Mouse (Mus musculus) embryo, embryonic 11.5 days (tissue): ENCODE measurements around the gene Rgs6.

Experiments
- DNase-seq: peaks from one replicate; pipeline ENCODE4 v3.0.0-alpha.2; 2012; ENCODE audit warnings: low read depth, low spot score

The Rgs6 gene

GRCm38 (mm10) chr12:83178770-83179169 is 590.7 kb downstream of the Rgs6 start:
- DNase-seq: no peak

DNA sequence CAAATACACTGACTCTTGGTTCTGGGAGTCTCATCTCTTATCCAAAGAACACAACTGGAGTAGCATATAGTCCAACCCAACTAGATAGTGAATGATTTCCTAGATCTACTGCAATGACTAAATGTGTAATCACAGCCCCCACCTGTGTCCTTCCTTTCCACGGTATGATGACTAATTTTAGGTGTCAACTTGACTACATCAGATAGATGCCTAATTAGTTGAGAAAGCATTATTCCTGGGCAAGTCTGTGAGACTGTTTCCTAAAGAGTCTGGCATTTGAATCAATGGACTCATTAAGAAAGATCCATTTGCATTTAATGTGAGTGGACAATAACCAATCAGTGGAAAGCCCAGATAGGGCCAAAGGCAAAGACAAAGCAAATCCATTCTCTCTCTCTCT is 591.8 kb downstream of the Rgs6 start:
- no peak for DNase-seq

DNA sequence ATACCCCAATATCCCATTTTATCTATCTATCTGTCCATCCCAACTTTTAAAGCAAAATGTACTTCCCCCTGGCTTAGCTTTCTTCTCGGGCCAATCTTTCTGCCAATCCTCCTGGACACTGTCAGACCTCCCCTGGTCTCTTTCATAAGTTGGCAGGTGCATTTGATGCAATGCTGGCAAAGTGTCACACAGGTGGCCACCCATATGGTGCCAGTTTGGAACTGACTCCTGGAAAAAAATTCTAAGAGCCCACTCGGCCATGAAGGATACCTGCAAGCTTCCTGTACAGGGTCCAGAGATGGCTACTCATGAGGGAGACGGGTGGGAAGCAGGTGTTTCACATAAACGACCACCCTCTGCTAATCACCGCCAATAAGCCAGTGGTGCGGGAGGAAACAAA is 592.5 kb downstream of the Rgs6 start:
- DNase-seq: no peak

DNA sequence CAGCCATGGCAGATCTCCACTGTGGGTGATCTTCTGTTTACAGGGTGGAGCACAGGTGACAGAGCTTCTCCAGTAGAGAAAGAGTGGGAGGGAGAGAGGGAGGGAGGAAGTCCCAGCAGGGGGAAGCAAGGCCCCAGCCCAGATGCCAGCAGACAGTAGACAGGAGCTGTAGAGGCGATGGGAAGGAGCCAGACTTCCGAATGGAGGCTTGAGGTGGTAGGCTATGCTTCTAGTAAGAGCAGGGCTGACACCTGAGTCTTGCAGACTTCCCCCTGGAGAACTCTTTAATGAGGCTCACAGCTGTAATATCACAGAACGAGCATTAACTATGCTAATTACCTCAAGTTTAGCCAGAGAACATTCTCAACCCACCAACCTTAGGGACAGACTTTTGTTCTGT is 613.6 kb downstream of the Rgs6 start:
- DNase-seq: no peak

GRCm38 (mm10) chr12:83204361-83204760 is 616.3 kb downstream of the Rgs6 start:
- DNase-seq: no peak

DNA sequence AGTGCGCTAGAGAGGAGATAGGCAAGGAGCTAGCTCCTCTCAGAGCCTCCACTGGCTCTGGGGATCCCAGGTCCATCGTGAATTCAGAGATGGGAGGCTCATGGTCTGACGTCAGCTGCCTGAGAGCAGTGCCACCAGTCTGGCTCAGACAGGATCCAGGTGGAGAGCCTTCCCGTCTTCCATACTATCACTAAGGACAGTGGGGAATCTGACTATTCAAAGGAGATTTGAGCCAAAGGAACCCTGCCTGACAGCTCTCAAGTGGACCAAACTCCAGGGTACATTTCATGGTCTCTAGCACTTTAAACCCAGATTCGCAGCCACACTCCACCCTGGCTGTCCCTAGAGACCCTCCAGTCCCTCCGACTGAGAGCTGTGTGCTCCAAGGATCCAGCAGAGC is 618.8 kb downstream of the Rgs6 start:
- DNase-seq: no peak

DNA sequence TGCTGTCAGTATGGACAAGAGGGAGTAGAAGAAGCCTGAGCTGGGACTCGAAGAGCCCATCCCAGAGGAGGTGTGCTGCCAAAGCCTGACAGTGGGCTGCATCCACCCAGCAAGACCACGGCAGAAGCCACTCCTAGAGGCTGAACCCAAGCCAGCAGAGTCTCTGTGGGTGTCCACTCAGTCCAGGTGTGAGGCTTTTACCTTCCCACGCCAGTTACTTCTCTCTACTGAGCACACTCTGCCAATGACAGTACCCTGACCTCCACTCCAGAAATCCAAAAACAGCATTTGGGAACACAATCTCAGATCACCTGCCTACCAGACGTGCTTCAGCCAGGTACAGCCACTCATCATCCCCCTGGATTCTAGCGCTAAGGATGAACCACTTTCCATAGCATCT is 619.4 kb downstream of the Rgs6 start:
- no peak for DNase-seq

DNA sequence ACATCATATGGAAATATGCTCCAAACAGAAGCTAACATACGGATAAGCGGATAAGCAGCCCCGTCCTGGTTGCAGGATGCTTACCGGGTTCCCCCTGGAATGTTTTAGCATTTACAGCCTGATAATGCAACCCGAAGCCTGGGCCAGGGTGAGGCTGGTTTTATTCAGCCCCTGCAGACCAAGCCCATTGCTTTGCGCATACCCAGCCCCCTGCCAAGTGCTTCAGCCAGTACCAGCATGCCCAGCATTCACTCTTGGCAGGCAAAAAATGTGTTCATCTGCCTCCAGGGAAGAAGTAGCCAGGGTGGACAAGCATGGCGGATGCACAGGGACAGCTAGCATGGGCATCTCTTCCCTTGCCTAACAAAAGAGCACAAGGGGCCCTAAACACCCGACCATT is 619.9 kb downstream of the Rgs6 start:
- no peak for DNase-seq

- DNase-seq: no peak
Observed at GRCm38 (mm10) chr12:83208841-83209240, 620.7 kb downstream of the Rgs6 start.

GRCm38 (mm10) chr12:83209461-83209860 is 621.4 kb downstream of the Rgs6 start:
- no peak for DNase-seq

- no peak for DNase-seq
Observed at GRCm38 (mm10) chr12:83210294-83210693, 622.2 kb downstream of the Rgs6 start.

- no peak for DNase-seq
Observed at GRCm38 (mm10) chr12:83210735-83211134, 622.6 kb downstream of the Rgs6 start.

DNA sequence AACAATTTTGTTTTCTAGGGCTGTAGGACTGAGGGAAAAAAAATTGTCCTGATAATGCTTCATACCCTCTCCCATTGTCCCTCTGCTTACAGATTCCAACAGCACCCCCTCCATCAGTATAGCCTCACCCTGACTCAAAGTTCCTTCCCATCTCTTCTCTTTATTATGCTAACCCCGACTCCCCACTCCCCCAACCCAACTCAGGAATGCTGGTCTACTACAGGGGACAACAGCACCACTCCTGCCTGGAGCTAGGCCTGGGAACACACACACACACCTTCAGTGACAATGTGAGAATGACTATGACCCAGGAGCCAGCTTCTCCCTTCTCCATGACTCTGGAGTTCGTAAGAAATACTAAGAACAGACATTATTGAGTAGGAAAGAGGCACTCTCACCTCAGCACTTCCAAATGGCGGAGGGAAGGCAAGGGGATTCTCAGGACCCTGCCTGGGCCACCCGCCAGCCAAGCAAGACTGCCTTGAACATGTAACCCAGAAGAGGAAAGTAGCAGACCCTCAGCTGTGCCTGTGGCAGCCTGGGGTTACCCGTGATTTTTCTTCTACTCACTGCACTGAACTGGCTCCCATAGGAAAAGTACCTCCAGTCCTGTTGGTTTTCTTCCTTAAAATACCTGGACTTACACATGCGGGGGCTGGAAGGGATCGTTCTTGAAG is 623.2 kb downstream of the Rgs6 start:
- no peak for DNase-seq
